Mouse (Mus musculus): ENCODE data around the gene Ppp2r1a. TPM values are rescaled to one million over a fixed set of nuclear protein-coding genes. Genes with fewer than 3 reads are reported as not detected.

Gene Ppp2r1a
- polyA plus RNA-seq, 1 experiment from 2014 or later = 692 TPM

- peak within 1 kb of the TSS; percentile 94 for H3K27ac ChIP-seq (replicated peaks)
- 6% methylated on average over 36 of the region's 36 CpGs for WGBS
These were observed 63.5 kb downstream of the Ppp2r1a start, which contains the start of gene Zfp160 for GRCm38 (mm10) chr17:21008382-21009331. TSS of gene Zfp160 (plus strand) at chr17:21008903.

GRCm38 (mm10) chr17:21009726-21010125 lies 64.6 kb downstream of the Ppp2r1a start:
- Histone ChIP-seq H3K4me2 (peak overlapping the region; percentile 87), H3K4me3 (peak overlapping the region; percentile 90)
- WGBS = 25% methylated on average over 1 of the region's 1 CpGs

More at GRCm38 (mm10) chr17:21008382-21009331, 63.5 kb downstream of the Ppp2r1a start, which contains the start of gene Zfp160:
- Histone ChIP-seq H3K36me3 (peaks cover 19% of the 10 kb centered on the region), H3K4me1 (replicated peaks) (peaks cover 24% of the 10 kb centered on the region), H3K4me3 (peak within 1 kb of the TSS; percentile 90), H3K9me3 (no peaks in the 10 kb centered on the region), H3K4me2 (peak within 1 kb of the TSS; percentile 87), H3K27me3 (no peaks in the 10 kb centered on the region), H3K9ac (peak within 1 kb of the TSS; percentile 91)
- peak; percentile 98 for ATAC-seq (ENCODE audit: low read depth)

More at GRCm38 (mm10) chr17:21009726-21010125, 64.6 kb downstream of the Ppp2r1a start:
- H3K9ac ChIP-seq = peak overlapping the region; percentile 91
- peaks cover 22% of the 10 kb centered on the region for H3K36me3 ChIP-seq
- no peaks in the 10 kb centered on the region for H3K9me3 ChIP-seq
- no peaks in the 10 kb centered on the region for H3K27me3 ChIP-seq
- H3K4me1 ChIP-seq (replicated peaks) = peaks cover 24% of the 10 kb centered on the region
- H3K27ac ChIP-seq (replicated peaks) = peak overlapping the region; percentile 94
- no peak for ATAC-seq (ENCODE audit: low read depth)

Other genes with a start within 250 kb of the Ppp2r1a start
- not detected in 2 replicates for gene Vmn1r227, start 215.5 kb upstream of the Ppp2r1a start, polyA plus RNA-seq (2015; fragmentation: Nextera tagmentation; extraction: Ambion mirVana)
- not detected in 2 replicates for gene Vmn1r228, start 159.2 kb upstream of the Ppp2r1a start, polyA plus RNA-seq (2015; fragmentation: Nextera tagmentation; extraction: Ambion mirVana)
- not detected in 2 replicates for gene Vmn1r229, start 133.8 kb upstream of the Ppp2r1a start, polyA plus RNA-seq (2015; fragmentation: Nextera tagmentation; extraction: Ambion mirVana)
- not detected in 2 replicates for gene Vmn1r230, start 104.9 kb upstream of the Ppp2r1a start, polyA plus RNA-seq (2015; fragmentation: Nextera tagmentation; extraction: Ambion mirVana)
- gene Vmn1r231, start 40.2 kb upstream of the Ppp2r1a start, polyA plus RNA-seq (2015; fragmentation: Nextera tagmentation; extraction: Ambion mirVana) = not detected in 2 replicates
- gene Vmn1r232, start 25.6 kb upstream of the Ppp2r1a start, polyA plus RNA-seq (2015; fragmentation: Nextera tagmentation; extraction: Ambion mirVana) = not detected in 2 replicates
- not detected in 2 replicates for gene Vmn1r233, start 51.2 kb downstream of the Ppp2r1a start, polyA plus RNA-seq (2015; fragmentation: Nextera tagmentation; extraction: Ambion mirVana)
- gene Zfp160, start 63.6 kb downstream of the Ppp2r1a start, polyA plus RNA-seq (2015; fragmentation: Nextera tagmentation; extraction: Ambion mirVana) = 14.5 and 16.7 TPM in 2 replicates

Measured in neural tube, embryonic 13.5 days (tissue).